ENCODE assay signal across 23 mouse cellular contexts in the genomic region with DNA sequence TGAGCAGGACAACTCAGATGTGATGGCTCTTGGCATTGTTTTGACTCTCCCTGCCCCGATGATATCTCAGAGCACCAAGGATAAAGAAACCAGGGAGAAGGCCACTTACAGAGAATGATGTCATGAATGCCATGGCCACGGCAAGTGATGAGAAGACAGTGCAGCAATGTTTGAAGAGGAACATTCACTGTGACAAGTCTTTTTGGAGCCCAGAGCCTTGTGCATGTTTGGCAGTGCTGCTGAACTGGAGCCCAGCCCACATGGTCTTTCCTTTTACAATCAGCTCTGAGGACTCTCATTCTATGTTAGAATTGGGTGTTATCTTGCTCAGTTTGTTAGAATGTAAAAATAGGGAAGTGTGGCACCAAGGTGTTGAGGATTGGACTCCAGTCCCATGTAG. TPM values are rescaled to one million over a fixed set of nuclear protein-coding genes. Genes with fewer than 3 reads are reported as not detected.
DNase-seq lines count a peak whose midpoint lies in the region; ATAC-seq and TF ChIP-seq lines count a peak whose summit lies in the region.
"Had no signal": no experiment of that assay in that cellular context is flagged by ENCODE, and none has a peak within 500 bp of the region (broad histone marks: within the 10 kb centered on the region; RNA-seq: fewer than 3 reads in every experiment).

No protein-coding gene starts in this region.

- H3K4me2 ChIP-seq in forebrain, embryonic 16.5 days (ENCODE audit: low read length) = no peak overlapping the region
- H3K4me2 ChIP-seq: embryonic facial prominence, embryonic 15.5 days; heart, embryonic 12.5 days; hindbrain, embryonic 15.5 days had no signal

- 89% methylated on average over 2 of the region's 2 CpGs for WGBS in forebrain, embryonic 16.5 days

- H3K79me2 ChIP-seq in MEL (ENCODE audit: control insufficient read depth, insufficient read depth, low read length, poor library complexity) = peaks cover 88% of the 10 kb centered on the region

- no peak overlapping the region for H3K9ac ChIP-seq in MEL (ENCODE audit: control insufficient read depth, low read depth, low read length, poor library complexity, severe bottlenecking)
- no peak overlapping the region for H3K9ac ChIP-seq in forebrain, embryonic 16.5 days (replicated peaks; ENCODE audit: low read depth, low read length)
- H3K9ac ChIP-seq: embryonic facial prominence, embryonic 15.5 days; heart, embryonic 12.5 days; hindbrain, embryonic 15.5 days had no signal

- TF ChIP-seq CTCF in MEL (IDR thresholded peaks at IDR 0.05 in 2 of 3, conservative IDR thresholded peaks at IDR 0.05 in 1 of 3; ENCODE audit: control insufficient read depth in 1 of 3, insufficient read depth in 1 of 3, low read depth in 2 of 3, low read length in 3 of 3, poor library complexity in 1 of 3, severe bottlenecking in 1 of 3) = no peak

- TF ChIP-seq EP300 in MEL (IDR thresholded peaks at IDR 0.05; ENCODE audit: low read depth in 1 of 2, low read length in 2 of 2) = 0 out of 4 replicates have a peak, but pooled peaks of 1 of the 2 experiments have one; percentile 15

- H3K9me3 ChIP-seq in MEL (replicated peaks; ENCODE audit: insufficient read depth, low read length) = no peaks in the 10 kb centered on the region
- no peaks in the 10 kb centered on the region for H3K9me3 ChIP-seq in forebrain, embryonic 16.5 days (ENCODE audit: control insufficient read depth, low read length)
- H3K9me3 ChIP-seq: embryonic facial prominence, embryonic 15.5 days; forebrain, embryonic 10.5 days; heart, embryonic 12.5 days; hindbrain, embryonic 15.5 days had no signal

- DNase-seq in adrenal gland, adult 2 months = peak; percentile 83
- no peak for DNase-seq in adrenal gland, adult 18-20 months (ENCODE audit: low spot score in 2 of 2)
- DNase-seq in heart, adult 11 months = peak; percentile 63
- DNase-seq in heart, adult 18-20 months = no peak
- DNase-seq in MEL (ENCODE audit: low read depth, low spot score) = peak; percentile 67
- DNase-seq in adrenal gland, postnatal 14 days = peak; percentile 66
- DNase-seq in retina, postnatal 1 day = no peak
- DNase-seq: cerebellum, adult 11 months; cerebellum, adult 8-10 months; cerebellum, postnatal 14 days; embryo, embryonic 11 days; gastrocnemius, postnatal 36 days; heart, adult 2 months; heart, postnatal 36 days; kidney, adult 2 months had no signal

- no peak for TF ChIP-seq POLR2A in MEL (IDR thresholded peaks at IDR 0.05; ENCODE audit: control insufficient read depth in 1 of 2, insufficient read depth in 1 of 2, low read depth in 1 of 2, low read length in 2 of 2, poor library complexity in 1 of 2)

- H3K4me1 ChIP-seq in MEL (ENCODE audit: control insufficient read depth in 1 of 2, insufficient read depth in 2 of 2, low read length in 2 of 2) = peaks cover 10 to 22% of the 10 kb centered on the region in 2 experiments
- H3K4me1 ChIP-seq in forebrain, embryonic 16.5 days (replicated peaks; ENCODE audit: control insufficient read depth, insufficient read depth, low read length) = 0 out of 2 replicates have a peak, but pooled peaks cover 2% of the 10 kb centered on the region
- H3K4me1 ChIP-seq: embryonic facial prominence, embryonic 15.5 days; forebrain, embryonic 10.5 days had no signal

- H3K27me3 ChIP-seq in MEL (ENCODE audit: control insufficient read depth in 1 of 2, insufficient read depth in 2 of 2, low read length in 2 of 2) = no peaks in the 10 kb centered on the region
- H3K27me3 ChIP-seq in forebrain, embryonic 16.5 days (replicated peaks; ENCODE audit: control insufficient read depth, insufficient read depth, low read length) = no peaks in the 10 kb centered on the region
- H3K27me3 ChIP-seq: embryonic facial prominence, embryonic 15.5 days; heart, embryonic 12.5 days; hindbrain, embryonic 15.5 days had no signal

- H3K36me3 ChIP-seq in MEL (ENCODE audit: control insufficient read depth in 1 of 2, insufficient read depth in 2 of 2, low read length in 2 of 2) = peaks cover 27 to 51% of the 10 kb centered on the region in 2 experiments
- no peaks in the 10 kb centered on the region for H3K36me3 ChIP-seq in forebrain, embryonic 16.5 days (ENCODE audit: control insufficient read depth, insufficient read depth)
- H3K36me3 ChIP-seq: hindbrain, embryonic 15.5 days had no signal

- no peak overlapping the region for H3K27ac ChIP-seq in MEL (ENCODE audit: control insufficient read depth, low read depth, low read length)
- H3K27ac ChIP-seq in forebrain, embryonic 16.5 days (ENCODE audit: low read length) = no peak overlapping the region
- H3K27ac ChIP-seq: embryonic facial prominence, embryonic 15.5 days; forebrain, embryonic 10.5 days; heart, adult 2 months; hindbrain, embryonic 15.5 days had no signal

- H3K4me3 ChIP-seq in MEL (ENCODE audit: control insufficient read depth in 1 of 2, insufficient read depth in 1 of 2, low read depth in 2 of 2, low read length in 2 of 2) = no peak overlapping the region
- no peak overlapping the region for H3K4me3 ChIP-seq in forebrain, embryonic 16.5 days (replicated peaks; ENCODE audit: low read length)
- H3K4me3 ChIP-seq: embryonic facial prominence, embryonic 15.5 days; erythroblast, embryonic 14.5 days; forebrain, embryonic 10.5 days; heart, adult 2 months; heart, embryonic 12.5 days; hindbrain, embryonic 15.5 days had no signal

- ATAC-seq in forebrain, embryonic 16.5 days = no peak
- ATAC-seq: forebrain, embryonic 14.5 days; intestine, embryonic 16.5 days had no signal

- no peak for TF ChIP-seq RAD21 in MEL (IDR thresholded peaks at IDR 0.05; ENCODE audit: low read depth, low read length)

TF ChIP-seq in MEL, 35 proteins besides CTCF, POLR2A, EP300 and RAD21:
- TF ChIP-seq ELF1 (IDR thresholded peaks at IDR 0.05; ENCODE audit: low read depth, low read length) = no peak
- 0 out of 2 replicates have a peak, but pooled peaks have one; percentile 18 for TF ChIP-seq MAX (IDR thresholded peaks at IDR 0.05; ENCODE audit: low read length)
- no peak for TF ChIP-seq USF2 (IDR thresholded peaks at IDR 0.05; ENCODE audit: borderline replicate concordance in 1 of 2, insufficient read depth in 1 of 2, low read depth in 1 of 2, low read length in 2 of 2)
- TF ChIP-seq GATA1 (IDR thresholded peaks at IDR 0.05; ENCODE audit: low read depth, low read length) = 0 out of 2 replicates have a peak, but pooled peaks have one; percentile 8
- TF ChIP-seq POLR2AphosphoS5 (IDR thresholded peaks at IDR 0.05; ENCODE audit: borderline replicate concordance, low read depth, low read length) = no peak
- TF ChIP-seq MXI1 (IDR thresholded peaks at IDR 0.05; ENCODE audit: low read depth, low read length) = peak; percentile 69
TF ChIP-seq in MEL: peak in this region for 3.

RNA-seq across cellular contexts. Expression of a gene that starts 15.7 kb away (rescaled TPM):
- total RNA-seq in adrenal gland, adult 2 months (2021) = 100 to 1,000 TPM in 1 of 2 experiments, 10 to 100 TPM in 1; 56.2 to 102 TPM
- polyA plus RNA-seq in adrenal gland, adult 2 months (2012; rRNA removed) = 22.5 and 27.8 TPM in 2 replicates
- total RNA-seq in adrenal gland, adult 18-20 months (2021) = 10 to 100 TPM; 55.5 to 79.9 TPM
- total RNA-seq in heart, adult 18-20 months (2021) = 10 to 100 TPM; 31.5 to 37.2 TPM
- total RNA-seq in MEL (2012; rRNA removed) = 34.9 and 37.1 TPM in 2 replicates
- 10 to 100 TPM; 52.1 to 62.4 TPM for polyA plus RNA-seq in MEL (2012; ENCODE audit: insufficient read depth in 1 of 2, insufficient read length in 2 of 2, low read depth in 1 of 2, low replicate concordance in 2 of 2, missing spikeins in 1 of 2)
- total RNA-seq in adrenal gland, postnatal 14 days (2021) = 74.2 and 77.6 TPM in 2 replicates
- 14.0 and 15.3 TPM in 2 replicates for polyA plus RNA-seq in forebrain, embryonic 16.5 days (2015; fragmentation: Nextera tagmentation; extraction: Ambion mirVana)

RNA-seq across cellular contexts. Expression of a gene that starts 27.2 kb away (rescaled TPM):
- total RNA-seq in adrenal gland, adult 2 months (2021) = 10 to 100 TPM; 14.0 to 17.7 TPM
- 93.3 and 111 TPM in 2 replicates for polyA plus RNA-seq in adrenal gland, adult 2 months (2012; rRNA removed)
- total RNA-seq in adrenal gland, adult 18-20 months (2021) = 10 to 100 TPM; 17.5 to 30.1 TPM
- 1 to 10 TPM; 8.7 to 9.1 TPM for total RNA-seq in heart, adult 18-20 months (2021)
- total RNA-seq in MEL (2012; rRNA removed) = 2.6 and 3.3 TPM in 2 replicates
- 1 to 10 TPM in 1 of 2 experiments, not detected in 1; 3.0 TPM for polyA plus RNA-seq in MEL (2012; ENCODE audit: insufficient read depth in 1 of 2, insufficient read length in 2 of 2, low read depth in 1 of 2, low replicate concordance in 2 of 2, missing spikeins in 1 of 2)
- 13.5 and 16.2 TPM in 2 replicates for total RNA-seq in adrenal gland, postnatal 14 days (2021)
- polyA plus RNA-seq in forebrain, embryonic 16.5 days (2015; fragmentation: Nextera tagmentation; extraction: Ambion mirVana) = 27.6 and 28.6 TPM in 2 replicates

RNA-seq across cellular contexts. Expression of a gene that starts 27.4 kb away (rescaled TPM):
- 10 to 100 TPM in 1 of 2 experiments, 1 to 10 TPM in 1; 8.4 to 12.2 TPM for total RNA-seq in adrenal gland, adult 2 months (2021)
- polyA plus RNA-seq in adrenal gland, adult 2 months (2012; rRNA removed) = 16.6 TPM in 2 replicates
- 10 to 100 TPM; 12.6 to 14.6 TPM for total RNA-seq in adrenal gland, adult 18-20 months (2021)
- 1 to 10 TPM; 8.1 to 9.1 TPM for total RNA-seq in heart, adult 18-20 months (2021)
- 10.3 and 15.6 TPM in 2 replicates for total RNA-seq in MEL (2012; rRNA removed)
- 10 to 100 TPM in 1 of 2 experiments, not detected in 1; 17.9 TPM for polyA plus RNA-seq in MEL (2012; ENCODE audit: insufficient read depth in 1 of 2, insufficient read length in 2 of 2, low read depth in 1 of 2, low replicate concordance in 2 of 2, missing spikeins in 1 of 2)
- 16.3 and 33.9 TPM in 2 replicates for total RNA-seq in adrenal gland, postnatal 14 days (2021)
- polyA plus RNA-seq in forebrain, embryonic 16.5 days (2015; fragmentation: Nextera tagmentation; extraction: Ambion mirVana) = 13.5 and 19.1 TPM in 2 replicates

Comparison
In these comparisons a context has a peak if more than half of its experiments do, and no peak if none do; other contexts are left out.
1. DNase-seq: peak in adrenal gland, adult 2 months (single experiment), heart, adult 11 months (single experiment), MEL (single experiment) and adrenal gland, postnatal 14 days (single experiment); none in adrenal gland, adult 18-20 months (0 of 2), heart, adult 18-20 months (0 of 2) and retina, postnatal 1 day (single experiment).